Mouse (Mus musculus): ENCODE measurements around the gene Mtus2. TPM values are rescaled to one million over a fixed set of nuclear protein-coding genes. Genes with fewer than 3 reads are reported as not detected.

Gene Mtus2
- total and polyA plus RNA-seq, 3 experiments = 0.03 to 0.13 TPM; not detected in 1

GRCm38 (mm10) chr5:148359131-148359530, 402.0 kb downstream of the Mtus2 start:
- Histone ChIP-seq H3K4me1 (ENCODE audit: control insufficient read depth in 1 of 2, insufficient read depth in 2 of 2) (peaks cover 15 to 39% of the 10 kb centered on the region in 2 experiments), H3K9ac (ENCODE audit: insufficient read depth, low read depth) (no peak overlapping the region), H3K4me2 (ENCODE audit: insufficient read depth, low read depth, poor library complexity, severe bottlenecking) (no peak overlapping the region), H3K79me2 (replicated peaks; ENCODE audit: control insufficient read depth, extremely low read depth, insufficient read depth, poor library complexity, severe bottlenecking) (peaks cover 84% of the 10 kb centered on the region), H3K9me3 (replicated peaks; ENCODE audit: low read length) (no peaks in the 10 kb centered on the region), H3K27ac (ENCODE audit: insufficient read depth, low read depth) (no peak overlapping the region), H3K4me3 (replicated peaks in 1 of 3; ENCODE audit: low read depth in 2 of 3, low read length in 2 of 3, poor library complexity in 1 of 3) (no peak overlapping the region), H3K27me3 (replicated peaks) (no peaks in the 10 kb centered on the region), H3K36me3 (replicated peaks in 1 of 2; ENCODE audit: control insufficient read depth in 1 of 2, insufficient read depth in 1 of 2, low read length in 1 of 2) (peaks cover 83 to 96% of the 10 kb centered on the region in 2 experiments)
- TF ChIP-seq NELFE (IDR thresholded peaks at IDR 0.05; ENCODE audit: low read depth, low read length) (no peak), MEF2A (IDR thresholded peaks at IDR 0.05; ENCODE audit: borderline replicate concordance, low read depth, low read length) (no peak), E2F4 (IDR thresholded peaks at IDR 0.05; ENCODE audit: insufficient replicate concordance, low read depth, low read length) (no peak), TCF12 (IDR thresholded peaks at IDR 0.05; ENCODE audit: low read depth, low read length) (no peak), PAX5 (IDR thresholded peaks at IDR 0.05; ENCODE audit: low read length) (no peak), JUND (conservative IDR thresholded peaks at IDR 0.05; ENCODE audit: low read depth, low read length) (no peak), EP300 (IDR thresholded peaks at IDR 0.05; ENCODE audit: low read length) (no peak), MXI1 (IDR thresholded peaks at IDR 0.05; ENCODE audit: low read depth, low read length) (no peak), ZC3H11A (IDR thresholded peaks at IDR 0.05; ENCODE audit: low read depth, low read length) (no peak), MYC (IDR thresholded peaks at IDR 0.05; ENCODE audit: low read depth, low read length) (no peak), BHLHE40 (IDR thresholded peaks at IDR 0.05; ENCODE audit: low read depth, low read length) (no peak), HCFC1 (IDR thresholded peaks at IDR 0.05; ENCODE audit: low read depth, low read length) (no peak), UBTF (IDR thresholded peaks at IDR 0.05; ENCODE audit: low read depth, low read length) (no peak), MAZ (IDR thresholded peaks at IDR 0.05; ENCODE audit: low read depth, low read length) (no peak), USF1 (IDR thresholded peaks at IDR 0.05; ENCODE audit: low read depth, low read length) (no peak), TBP (conservative IDR thresholded peaks at IDR 0.05; ENCODE audit: low read depth, low read length) (no peak), ZKSCAN1 (IDR thresholded peaks at IDR 0.05; ENCODE audit: borderline replicate concordance, low read depth, low read length) (no peak), NRF1 (IDR thresholded peaks at IDR 0.05; ENCODE audit: low read depth, low read length) (no peak)
- dilution Hi-C loops (cut with MboI; ENCODE audit: extremely low pct_ligation_motif_present, extremely low pct_unique_long_range_greater_than_20kb, low sequenced_read_pairs) = no loop called here
- no peak for DNase-seq (ENCODE audit: extremely low read depth)
- in situ Hi-C loops (cut with MboI; ENCODE audit: low pct_ligation_motif_present, low pct_unique_long_range_greater_than_20kb, low sequenced_read_pairs) = no loop called here

DNA sequence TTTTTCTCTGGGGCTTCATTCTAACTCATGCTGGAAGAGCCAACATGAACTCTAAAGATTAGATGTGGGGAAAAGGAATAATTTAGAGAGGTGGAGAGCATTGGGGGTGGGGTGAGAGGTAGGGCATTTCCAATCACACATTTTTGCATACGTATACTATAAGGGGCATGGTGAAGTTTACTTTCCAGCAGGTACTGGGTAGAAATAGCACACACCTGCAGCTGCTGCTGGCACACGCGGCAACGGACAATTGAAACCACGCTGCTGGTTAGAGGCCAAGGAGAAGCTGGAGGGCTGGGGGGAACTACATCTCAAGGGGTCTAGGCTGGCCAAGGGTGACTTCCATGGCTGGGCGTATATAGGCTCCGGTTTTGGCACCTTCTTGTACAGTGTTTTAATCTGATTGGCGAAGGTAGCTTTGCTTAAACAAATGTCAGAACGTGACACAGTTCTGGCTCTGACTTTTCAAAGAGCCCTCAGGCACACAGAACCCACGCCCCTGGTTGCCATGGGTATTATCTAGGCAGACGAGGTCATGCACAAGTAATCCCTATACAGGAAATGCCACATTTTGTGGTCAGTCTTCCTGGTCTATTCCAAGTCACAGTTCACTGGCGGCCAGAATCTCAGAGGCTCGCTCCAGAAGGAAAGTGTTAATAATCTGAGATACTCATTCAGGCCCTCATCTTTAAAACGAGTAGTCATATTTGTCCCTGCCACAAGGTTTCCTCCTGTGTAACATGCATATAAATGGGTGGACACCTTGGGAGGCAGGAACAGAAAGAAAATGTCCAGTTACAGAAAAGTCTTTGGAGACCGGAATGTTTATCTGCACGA, 404.0 kb downstream of the Mtus2 start:
- Histone ChIP-seq H3K27ac (ENCODE audit: insufficient read depth, low read depth) (peak overlapping the region; percentile 30; the same call in 1 of the 2 replicates), H3K9me3 (replicated peaks; ENCODE audit: low read length) (no peaks in the 10 kb centered on the region), H3K4me3 (replicated peaks in 1 of 3; ENCODE audit: low read depth in 2 of 3, low read length in 2 of 3, poor library complexity in 1 of 3) (no peak overlapping the region), H3K4me1 (ENCODE audit: control insufficient read depth in 1 of 2, insufficient read depth in 2 of 2) (peaks cover 15 to 47% of the 10 kb centered on the region in 2 experiments), H3K27me3 (replicated peaks) (no peaks in the 10 kb centered on the region), H3K36me3 (replicated peaks in 1 of 2; ENCODE audit: control insufficient read depth in 1 of 2, insufficient read depth in 1 of 2, low read length in 1 of 2) (peaks cover 77 to 96% of the 10 kb centered on the region in 2 experiments), H3K79me2 (replicated peaks; ENCODE audit: control insufficient read depth, extremely low read depth, insufficient read depth, poor library complexity, severe bottlenecking) (peaks cover 89% of the 10 kb centered on the region), H3K9ac (ENCODE audit: insufficient read depth, low read depth) (no peak overlapping the region), H3K4me2 (ENCODE audit: insufficient read depth, low read depth, poor library complexity, severe bottlenecking) (peak overlapping the region; percentile 24; the same call in 1 of the 2 replicates)
- in situ Hi-C loops (cut with MboI; ENCODE audit: low pct_ligation_motif_present, low pct_unique_long_range_greater_than_20kb, low sequenced_read_pairs) (no loop called here), dilution Hi-C loops (cut with MboI; ENCODE audit: extremely low pct_ligation_motif_present, extremely low pct_unique_long_range_greater_than_20kb, low sequenced_read_pairs) (no loop called here)
- peak; percentile 29 for DNase-seq (ENCODE audit: extremely low read depth)
- TF ChIP-seq BHLHE40 (IDR thresholded peaks at IDR 0.05; ENCODE audit: low read depth, low read length) = peak; percentile 72
- no peak for TF ChIP-seq MXI1 (IDR thresholded peaks at IDR 0.05; ENCODE audit: low read depth, low read length)
- TF ChIP-seq USF1 (IDR thresholded peaks at IDR 0.05; ENCODE audit: low read depth, low read length) = no peak
- no peak for TF ChIP-seq ZKSCAN1 (IDR thresholded peaks at IDR 0.05; ENCODE audit: borderline replicate concordance, low read depth, low read length)
- TF ChIP-seq UBTF (IDR thresholded peaks at IDR 0.05; ENCODE audit: low read depth, low read length) = no peak
- no peak for TF ChIP-seq E2F4 (IDR thresholded peaks at IDR 0.05; ENCODE audit: insufficient replicate concordance, low read depth, low read length)
- no peak for TF ChIP-seq NRF1 (IDR thresholded peaks at IDR 0.05; ENCODE audit: low read depth, low read length)
- TF ChIP-seq CTCF (conservative IDR thresholded peaks at IDR 0.05 in 1 of 2, IDR thresholded peaks at IDR 0.05 in 1 of 2; ENCODE audit: low read depth in 2 of 2, low read length in 2 of 2) = no peak
- no peak for TF ChIP-seq POLR2AphosphoS2 (IDR thresholded peaks at IDR 0.05; ENCODE audit: low read depth, low read length)
- TF ChIP-seq MYC (IDR thresholded peaks at IDR 0.05; ENCODE audit: low read depth, low read length) = peak; percentile 63; the same call in 1 of the 2 replicates
- TF ChIP-seq JUND (conservative IDR thresholded peaks at IDR 0.05; ENCODE audit: low read depth, low read length) = no peak
- TF ChIP-seq CHD2 (IDR thresholded peaks at IDR 0.05; ENCODE audit: low read length) = no peak
- peak; percentile 75; the same call in 1 of the 2 replicates for TF ChIP-seq TCF12 (IDR thresholded peaks at IDR 0.05; ENCODE audit: low read depth, low read length)
- no peak for TF ChIP-seq JUN (IDR thresholded peaks at IDR 0.05; ENCODE audit: insufficient read depth, low read depth, low read length)
- TF ChIP-seq SIN3A (IDR thresholded peaks at IDR 0.05; ENCODE audit: low read length) = no peak
- TF ChIP-seq RAD21 (IDR thresholded peaks at IDR 0.05; ENCODE audit: low read depth, low read length) = no peak
- TF ChIP-seq IRF4 (IDR thresholded peaks at IDR 0.05; ENCODE audit: low read depth, low read length) = peak; percentile 62; the same call in 1 of the 2 replicates
- TF ChIP-seq POLR2A (IDR thresholded peaks at IDR 0.05; ENCODE audit: low read depth, low read length) = no peak; the same call in 1 of the 2 replicates
- no peak for TF ChIP-seq GABPA (IDR thresholded peaks at IDR 0.05; ENCODE audit: insufficient replicate concordance, low read depth, low read length)
- peak; percentile 44; the same call in 1 of the 2 replicates for TF ChIP-seq MAX (IDR thresholded peaks at IDR 0.05; ENCODE audit: low read length)
- peak; percentile 73 for TF ChIP-seq EP300 (IDR thresholded peaks at IDR 0.05; ENCODE audit: low read length)
- peak; percentile 93 for TF ChIP-seq MEF2A (IDR thresholded peaks at IDR 0.05; ENCODE audit: borderline replicate concordance, low read depth, low read length)

Measured in CH12.LX (cell line).